Mouse (Mus musculus): ENCODE measurements around the gene Klf15. TPM values are rescaled to one million over a fixed set of nuclear protein-coding genes. Genes with fewer than 3 reads are reported as not detected.
A peak's percentile ranks its signal among the peaks of the same experiment; 100 is the strongest.

The Klf15 gene
- polyA plus RNA-seq, 1 experiment from 2014 or later, result 10.2 TPM

DNA sequence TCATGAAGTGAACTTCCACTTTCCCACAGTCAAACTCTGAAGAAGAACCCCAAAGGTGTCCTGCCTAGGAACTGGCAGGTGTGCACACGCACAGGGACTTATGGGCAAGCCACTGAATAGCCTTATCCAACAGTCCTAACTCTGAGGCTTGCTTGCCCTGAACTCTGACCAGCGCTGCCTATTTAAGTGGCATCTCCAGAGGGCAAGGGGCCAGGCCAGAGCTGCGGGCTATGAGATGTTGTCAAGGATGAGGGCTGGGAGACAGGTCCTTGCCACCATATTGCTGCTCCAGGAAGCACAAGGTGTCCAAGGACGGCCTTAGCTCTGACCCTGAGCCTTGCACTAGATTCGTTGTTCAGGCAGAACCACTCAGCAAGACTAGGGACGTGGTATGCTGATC, 6.7 kb downstream of the Klf15 start:
- WGBS, result 85% methylated on average over 6 of the region's 6 CpGs
- Histone ChIP-seq H3K9ac (ENCODE audit: low read length) (no peak overlapping the region), H3K4me1 (ENCODE audit: control insufficient read depth, insufficient read depth, low read length) (peaks cover 6% of the 10 kb centered on the region), H3K9me3 (replicated peaks; ENCODE audit: control insufficient read depth, low read length) (no peaks in the 10 kb centered on the region), H3K27me3 (ENCODE audit: control insufficient read depth, insufficient read depth, low read length) (no peaks in the 10 kb centered on the region), H3K4me3 (replicated peaks; ENCODE audit: low read length) (no peak overlapping the region), H3K36me3 (ENCODE audit: control insufficient read depth, insufficient read depth, low read length) (no peaks in the 10 kb centered on the region), H3K27ac (ENCODE audit: low read length) (no peak overlapping the region), H3K4me2 (ENCODE audit: low read depth, low read length) (no peak overlapping the region)
- no peak for ATAC-seq (ENCODE audit: insufficient read depth, low FRiP score)

DNA sequence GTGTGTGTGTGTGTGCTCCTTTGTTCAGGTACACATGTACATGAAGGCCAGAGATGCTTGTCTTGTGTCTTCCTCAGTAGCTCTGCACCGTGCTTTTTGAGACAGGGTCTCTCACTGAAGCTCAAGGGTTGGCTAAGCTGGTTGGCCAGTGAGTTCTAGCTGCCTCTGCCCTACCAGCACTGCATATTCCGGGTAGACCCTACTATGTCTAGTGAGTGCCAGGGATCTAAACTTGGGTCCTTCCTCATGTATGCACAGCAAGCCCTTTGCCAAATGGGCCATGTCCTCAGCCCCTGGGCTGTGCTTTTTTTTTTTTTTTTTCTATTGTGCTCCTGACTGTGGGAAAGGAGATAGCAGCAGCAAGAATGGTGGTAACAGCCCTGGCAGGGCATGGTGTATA, 7.9 kb downstream of the Klf15 start:
- Histone ChIP-seq H3K4me1 (ENCODE audit: control insufficient read depth, insufficient read depth, low read length) (peaks cover 6% of the 10 kb centered on the region; the same call in 1 of the 2 replicates), H3K9ac (ENCODE audit: low read length) (no peak overlapping the region), H3K36me3 (ENCODE audit: control insufficient read depth, insufficient read depth, low read length) (no peaks in the 10 kb centered on the region), H3K4me3 (replicated peaks; ENCODE audit: low read length) (no peak overlapping the region), H3K9me3 (replicated peaks; ENCODE audit: control insufficient read depth, low read length) (no peaks in the 10 kb centered on the region), H3K4me2 (ENCODE audit: low read depth, low read length) (no peak overlapping the region), H3K27me3 (ENCODE audit: control insufficient read depth, insufficient read depth, low read length) (no peaks in the 10 kb centered on the region), H3K27ac (ENCODE audit: low read length) (no peak overlapping the region)
- WGBS, result 96% methylated on average over 2 of the region's 2 CpGs
- no peak for ATAC-seq (ENCODE audit: insufficient read depth, low FRiP score)

GRCm38 (mm10) chr6:90470947-90471541, 8.7 kb downstream of the Klf15 start:
- WGBS, result 48% methylated on average over 12 of the region's 12 CpGs
- Histone ChIP-seq H3K9me3 (replicated peaks; ENCODE audit: control insufficient read depth, low read length) (no peaks in the 10 kb centered on the region), H3K4me3 (replicated peaks; ENCODE audit: low read length) (no peak overlapping the region), H3K9ac (ENCODE audit: low read length) (no peak overlapping the region), H3K4me2 (ENCODE audit: low read depth, low read length) (no peak overlapping the region), H3K27ac (ENCODE audit: low read length) (peak overlapping the region; percentile 42; the same call in 1 of the 2 replicates), H3K36me3 (ENCODE audit: control insufficient read depth, insufficient read depth, low read length) (no peaks in the 10 kb centered on the region), H3K4me1 (ENCODE audit: control insufficient read depth, insufficient read depth, low read length) (peaks cover 6% of the 10 kb centered on the region; the same call in 1 of the 2 replicates), H3K27me3 (ENCODE audit: control insufficient read depth, insufficient read depth, low read length) (no peaks in the 10 kb centered on the region)
- peak; percentile 20; the same call in 1 of the 2 replicates for ATAC-seq (ENCODE audit: insufficient read depth, low FRiP score)

- Histone ChIP-seq H3K9me3 (replicated peaks; ENCODE audit: control insufficient read depth, low read length) (no peaks in the 10 kb centered on the region), H3K4me2 (ENCODE audit: low read depth, low read length) (no peak overlapping the region), H3K36me3 (ENCODE audit: control insufficient read depth, insufficient read depth, low read length) (no peaks in the 10 kb centered on the region), H3K27me3 (ENCODE audit: control insufficient read depth, insufficient read depth, low read length) (no peaks in the 10 kb centered on the region), H3K9ac (ENCODE audit: low read length) (no peak overlapping the region), H3K4me1 (ENCODE audit: control insufficient read depth, insufficient read depth, low read length) (peaks cover 6% of the 10 kb centered on the region; the same call in 1 of the 2 replicates), H3K27ac (ENCODE audit: low read length) (no peak overlapping the region), H3K4me3 (replicated peaks; ENCODE audit: low read length) (no peak overlapping the region)
- 66% methylated on average over 4 of the region's 4 CpGs for WGBS
- no peak for ATAC-seq (ENCODE audit: insufficient read depth, low FRiP score)
Observed at GRCm38 (mm10) chr6:90472079-90472478, 9.7 kb downstream of the Klf15 start.

DNA sequence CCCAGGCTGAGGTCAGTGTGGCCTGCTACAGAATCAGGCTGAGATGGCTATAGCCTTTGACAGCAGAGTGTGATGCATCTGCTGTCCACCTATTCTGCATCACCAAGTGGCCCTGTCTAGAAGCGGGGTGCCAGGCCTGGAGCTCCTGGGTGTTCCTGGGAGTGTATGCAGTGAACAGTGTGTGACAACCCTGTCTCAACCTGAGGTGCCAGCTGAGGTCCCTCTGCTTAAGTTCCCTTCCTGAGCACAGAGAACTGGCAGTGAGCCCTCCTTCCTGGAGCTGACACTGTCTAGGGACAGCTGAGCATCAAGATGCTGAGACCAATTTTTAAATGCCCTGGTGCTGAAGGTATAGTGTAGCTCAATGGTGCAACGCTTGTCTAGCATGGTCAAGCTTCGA, 10.3 kb downstream of the Klf15 start:
- 87% methylated on average over 3 of the region's 3 CpGs for WGBS
- peaks cover 6% of the 10 kb centered on the region; the same call in 1 of the 2 replicates for H3K4me1 ChIP-seq (ENCODE audit: control insufficient read depth, insufficient read depth, low read length)
- no peak overlapping the region for H3K4me3 ChIP-seq (replicated peaks; ENCODE audit: low read length)
- H3K9me3 ChIP-seq (replicated peaks; ENCODE audit: control insufficient read depth, low read length), result no peaks in the 10 kb centered on the region
- no peaks in the 10 kb centered on the region for H3K36me3 ChIP-seq (ENCODE audit: control insufficient read depth, insufficient read depth, low read length)
- no peak for ATAC-seq (ENCODE audit: insufficient read depth, low FRiP score)
- no peaks in the 10 kb centered on the region for H3K27me3 ChIP-seq (ENCODE audit: control insufficient read depth, insufficient read depth, low read length)
- no peak overlapping the region for H3K4me2 ChIP-seq (ENCODE audit: low read depth, low read length)
- H3K27ac ChIP-seq (ENCODE audit: low read length), result no peak overlapping the region
- H3K9ac ChIP-seq (ENCODE audit: low read length), result no peak overlapping the region

GRCm38 (mm10) chr6:90473630-90474360, 11.4 kb downstream of the Klf15 start:
- Histone ChIP-seq H3K4me2 (ENCODE audit: low read depth, low read length) (no peak overlapping the region), H3K27me3 (ENCODE audit: control insufficient read depth, insufficient read depth, low read length) (no peaks in the 10 kb centered on the region), H3K4me1 (ENCODE audit: control insufficient read depth, insufficient read depth, low read length) (peaks cover 6% of the 10 kb centered on the region; the same call in 1 of the 2 replicates), H3K9me3 (replicated peaks; ENCODE audit: control insufficient read depth, low read length) (no peaks in the 10 kb centered on the region), H3K9ac (ENCODE audit: low read length) (no peak overlapping the region), H3K4me3 (replicated peaks; ENCODE audit: low read length) (no peak overlapping the region), H3K36me3 (ENCODE audit: control insufficient read depth, insufficient read depth, low read length) (no peaks in the 10 kb centered on the region), H3K27ac (ENCODE audit: low read length) (no peak overlapping the region)
- 92% methylated on average over 24 of the region's 24 CpGs for WGBS
- no peak for ATAC-seq (ENCODE audit: insufficient read depth, low FRiP score)

DNA sequence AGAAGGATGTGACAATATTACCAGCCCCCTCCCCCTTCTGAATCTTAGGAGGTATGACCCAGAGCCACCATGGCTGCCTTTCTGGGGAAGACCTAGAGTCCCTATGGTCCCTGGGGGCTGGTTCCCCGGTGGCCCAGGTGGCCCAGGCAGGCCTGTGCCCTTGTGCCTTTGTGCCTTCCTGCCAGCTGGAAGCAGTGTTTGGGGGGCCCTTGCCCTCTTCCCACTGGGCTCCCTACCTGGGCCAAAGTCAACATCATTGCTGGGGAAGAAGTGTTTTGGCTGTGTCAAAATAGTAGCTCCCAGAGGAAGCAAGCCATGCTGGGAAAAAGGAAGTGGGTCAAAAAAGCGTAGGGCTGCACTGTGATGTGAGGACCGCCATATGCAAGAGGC, 12.0 kb downstream of the Klf15 start:
- no peak overlapping the region for H3K4me2 ChIP-seq (ENCODE audit: low read depth, low read length)
- no peak overlapping the region for H3K9ac ChIP-seq (ENCODE audit: low read length)
- H3K27me3 ChIP-seq (ENCODE audit: control insufficient read depth, insufficient read depth, low read length), result no peaks in the 10 kb centered on the region
- no peaks in the 10 kb centered on the region for H3K9me3 ChIP-seq (replicated peaks; ENCODE audit: control insufficient read depth, low read length)
- no peak for ATAC-seq (ENCODE audit: insufficient read depth, low FRiP score)
- H3K27ac ChIP-seq (ENCODE audit: low read length), result no peak overlapping the region
- WGBS, result 80% methylated on average over 3 of the region's 3 CpGs
- no peak overlapping the region for H3K4me3 ChIP-seq (replicated peaks; ENCODE audit: low read length)
- peaks cover 6% of the 10 kb centered on the region; the same call in 1 of the 2 replicates for H3K4me1 ChIP-seq (ENCODE audit: control insufficient read depth, insufficient read depth, low read length)
- no peaks in the 10 kb centered on the region for H3K36me3 ChIP-seq (ENCODE audit: control insufficient read depth, insufficient read depth, low read length)

- WGBS, result 71% methylated on average over 4 of the region's 4 CpGs
- H3K4me3 ChIP-seq (replicated peaks; ENCODE audit: low read length), result no peak overlapping the region
- H3K36me3 ChIP-seq (ENCODE audit: control insufficient read depth, insufficient read depth, low read length), result no peaks in the 10 kb centered on the region
- ATAC-seq (ENCODE audit: insufficient read depth, low FRiP score), result no peak
- no peaks in the 10 kb centered on the region for H3K27me3 ChIP-seq (ENCODE audit: control insufficient read depth, insufficient read depth, low read length)
- no peak overlapping the region for H3K9ac ChIP-seq (ENCODE audit: low read length)
- H3K27ac ChIP-seq (ENCODE audit: low read length), result no peak overlapping the region
- H3K9me3 ChIP-seq (replicated peaks; ENCODE audit: control insufficient read depth, low read length), result no peaks in the 10 kb centered on the region
- H3K4me1 ChIP-seq (ENCODE audit: control insufficient read depth, insufficient read depth, low read length), result peaks cover 6% of the 10 kb centered on the region; the same call in 1 of the 2 replicates
- no peak overlapping the region for H3K4me2 ChIP-seq (ENCODE audit: low read depth, low read length)
Observed at GRCm38 (mm10) chr6:90475176-90475853, 12.9 kb downstream of the Klf15 start.

DNA sequence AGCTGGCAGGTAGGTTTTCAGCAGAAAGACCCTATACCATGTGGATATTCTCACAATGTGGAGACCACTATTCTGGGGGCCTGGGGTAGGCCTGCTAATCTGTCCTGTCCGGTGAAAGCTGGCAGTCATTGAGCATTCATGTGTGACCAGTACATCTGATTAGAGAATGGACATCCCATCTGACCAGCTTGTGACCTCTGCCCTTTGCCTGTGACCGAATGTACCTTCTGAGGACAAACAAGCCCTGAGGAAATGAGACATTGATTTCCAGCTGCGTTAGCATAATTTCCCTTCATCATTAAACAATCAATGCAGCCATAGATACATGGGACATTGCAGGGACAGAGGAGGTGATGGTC, 13.5 kb downstream of the Klf15 start:
- H3K36me3 ChIP-seq (ENCODE audit: control insufficient read depth, insufficient read depth, low read length), result no peaks in the 10 kb centered on the region
- H3K9ac ChIP-seq (ENCODE audit: low read length), result no peak overlapping the region
- peaks cover 3% of the 10 kb centered on the region; the same call in 1 of the 2 replicates for H3K4me1 ChIP-seq (ENCODE audit: control insufficient read depth, insufficient read depth, low read length)
- no peaks in the 10 kb centered on the region for H3K9me3 ChIP-seq (replicated peaks; ENCODE audit: control insufficient read depth, low read length)
- H3K4me3 ChIP-seq (replicated peaks; ENCODE audit: low read length), result no peak overlapping the region
- ATAC-seq (ENCODE audit: insufficient read depth, low FRiP score), result no peak
- no peaks in the 10 kb centered on the region for H3K27me3 ChIP-seq (ENCODE audit: control insufficient read depth, insufficient read depth, low read length)
- H3K4me2 ChIP-seq (ENCODE audit: low read depth, low read length), result no peak overlapping the region
- no peak overlapping the region for H3K27ac ChIP-seq (ENCODE audit: low read length)
- 74% methylated on average over 3 of the region's 3 CpGs for WGBS

Measured in stomach, embryonic 16.5 days (tissue).